Mouse (Mus musculus) heart, adult 18-20 months (tissue): ENCODE measurements around the gene Wdr76. TPM values are rescaled to one million over a fixed set of nuclear protein-coding genes. Genes with fewer than 3 reads are reported as not detected.
"Not testable (repeated sequence)": the region's sequence is repeated elsewhere in the genome, so short reads cannot be mapped to it uniquely, and the experiment has no call there.

ENCODE experiments used
- DNase-seq, 2 experiments: peaks; one replicate each; pipeline ENCODE4 v3.0.0; 2021 to 2022; ENCODE audit warnings: mixed read lengths in 1 of 2
- total RNA-seq, 2 experiments: library from RNA; stranded (reverse); gene quantifications; 2 replicates each; pipeline ENCODE4 v1.2.3; 2021

The Wdr76 gene
- total RNA-seq, 2 experiments from 2014 or later, result 2.9 to 3.5 TPM

DNA sequence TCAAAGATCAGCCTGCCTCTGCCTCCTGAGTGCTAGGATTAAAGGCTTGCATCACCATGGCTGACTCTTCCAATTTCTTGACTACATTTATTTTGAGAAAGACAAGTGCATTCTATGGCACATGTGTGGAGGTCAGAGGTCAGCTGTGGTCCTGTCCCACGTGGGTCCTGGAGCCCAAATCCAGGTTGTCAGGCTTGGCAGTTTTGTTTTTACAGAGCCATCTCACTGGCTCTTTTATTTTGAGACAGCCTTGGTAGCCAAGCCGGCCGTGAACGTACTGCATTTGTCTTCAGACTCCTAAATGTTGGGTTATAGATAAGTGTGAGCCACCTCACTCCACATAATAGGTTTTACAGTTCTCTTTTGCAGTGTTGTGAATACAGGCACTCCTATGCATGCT is 12.2 kb downstream of the Wdr76 start:
- DNase-seq, result not testable (repeated sequence)

DNA sequence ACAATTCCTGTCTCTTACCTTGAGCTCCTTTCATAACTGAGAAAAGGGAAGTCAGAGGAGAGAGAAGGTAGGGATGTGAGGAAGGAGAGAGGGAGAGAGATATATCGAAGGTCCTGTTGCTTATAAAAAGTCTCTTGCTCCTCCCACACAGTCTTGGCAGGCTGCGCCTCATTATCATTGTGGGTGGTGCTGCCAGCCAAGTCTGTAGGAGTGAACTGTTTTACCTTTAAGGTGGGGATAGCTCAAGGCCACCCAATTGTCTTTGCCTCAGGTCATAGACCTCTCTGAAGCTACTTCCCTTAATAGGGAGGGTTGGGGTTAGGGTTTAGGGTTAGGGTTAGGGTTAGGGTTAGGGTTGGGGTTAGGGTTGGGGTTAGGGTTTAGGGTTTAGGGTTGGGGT is 15.5 kb downstream of the Wdr76 start:
- no peak for DNase-seq

DNA sequence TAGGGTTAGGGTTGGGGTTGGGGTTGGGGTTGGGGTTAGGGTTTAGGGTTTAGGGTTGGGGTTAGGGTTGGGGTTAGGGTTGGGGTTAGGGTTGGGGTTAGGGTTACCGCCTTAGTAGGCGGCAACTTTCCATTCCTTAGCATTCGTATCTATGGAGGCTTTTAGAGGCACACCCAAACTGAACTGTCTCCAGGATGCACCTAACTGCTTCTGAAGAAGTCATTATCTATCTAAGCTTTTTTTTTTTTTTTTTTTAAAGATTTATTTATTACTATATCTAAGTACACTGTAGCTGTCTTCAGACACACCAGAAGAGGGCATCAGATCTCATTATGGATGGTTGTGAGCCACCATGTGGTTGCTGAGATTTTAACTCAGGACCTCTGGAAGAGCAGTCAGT is 16.3 kb downstream of the Wdr76 start:
- DNase-seq, result not testable (repeated sequence)

DNA sequence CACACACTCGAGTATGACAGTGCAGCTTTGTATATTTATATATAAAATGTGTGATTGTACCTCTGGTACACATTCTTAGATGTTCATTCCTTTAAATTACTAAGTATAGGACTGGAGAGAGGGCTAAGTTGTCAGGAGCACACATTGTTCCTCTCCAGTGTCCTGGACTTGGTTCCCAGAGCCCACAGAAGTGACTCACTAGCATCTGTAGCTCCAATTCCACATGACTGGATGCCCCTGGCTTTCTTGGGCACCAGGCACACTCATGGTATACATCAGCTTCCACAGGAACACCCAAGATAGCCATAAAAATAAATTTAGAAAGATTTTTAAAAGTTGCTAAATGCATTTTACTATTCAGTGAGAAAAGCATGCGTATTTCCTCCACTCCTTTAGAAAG is 18.5 kb downstream of the Wdr76 start:
- no peak for DNase-seq

DNA sequence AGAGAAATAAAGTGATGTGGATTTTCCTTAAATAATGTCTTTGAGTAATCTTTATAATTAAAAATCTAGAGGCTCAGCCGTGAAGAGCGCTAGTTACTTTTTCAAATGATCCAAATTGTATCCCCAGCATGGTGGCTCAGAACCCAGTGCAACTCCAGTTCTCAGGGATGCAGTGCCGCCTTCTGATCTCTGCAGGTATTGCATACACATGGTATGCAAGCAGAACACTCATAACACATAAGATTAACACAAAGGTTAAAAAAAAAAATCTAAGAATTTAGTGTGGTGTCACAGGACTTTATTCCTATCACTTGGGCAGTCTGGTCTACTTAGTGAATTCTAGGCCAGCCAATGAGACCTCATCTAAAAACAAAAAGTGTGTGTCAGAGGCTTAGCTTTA is 38.3 kb downstream of the Wdr76 start:
- DNase-seq, result no peak

DNA sequence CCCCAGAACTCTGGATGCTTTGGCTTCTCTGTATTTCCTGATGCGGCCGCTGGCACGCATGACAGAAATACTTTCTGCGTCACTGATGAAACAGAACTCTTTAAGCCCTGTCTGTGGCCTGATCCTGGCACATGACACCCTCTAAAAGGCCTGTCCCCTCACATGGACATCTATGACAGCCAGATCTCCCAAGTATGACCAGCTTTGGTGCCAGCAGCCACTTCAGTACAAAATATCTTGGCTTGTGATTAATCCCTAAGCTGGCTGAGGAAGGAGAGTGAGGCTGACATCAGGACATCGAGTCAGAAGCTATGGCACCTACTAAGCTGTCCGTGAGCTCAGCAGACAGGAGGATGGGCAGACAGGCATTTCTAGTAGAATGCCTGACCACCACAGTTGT is 43.1 kb downstream of the Wdr76 start:
- peak; percentile 80 to 87 for DNase-seq

DNA sequence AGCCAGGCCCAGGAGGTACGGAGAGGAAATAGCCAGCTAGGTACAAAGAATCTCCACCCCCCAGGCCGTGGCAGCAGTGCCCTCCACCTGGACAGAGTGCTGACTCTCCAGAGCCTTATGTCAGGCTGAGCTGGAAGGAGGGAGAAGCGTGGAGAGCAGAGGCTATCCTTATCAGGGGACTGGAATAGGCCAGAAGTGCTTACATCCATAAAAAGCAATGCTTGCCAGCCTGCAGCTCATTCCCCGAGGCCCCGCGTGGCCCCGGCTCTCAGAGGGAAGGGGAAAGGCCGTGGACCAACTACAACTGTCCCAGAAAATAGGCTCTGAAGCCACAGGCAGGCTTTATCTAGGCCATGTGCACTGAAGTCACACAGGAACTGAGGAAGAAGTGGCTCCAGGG is 44.7 kb downstream of the Wdr76 start:
- peak; percentile 75 to 82 for DNase-seq

DNA sequence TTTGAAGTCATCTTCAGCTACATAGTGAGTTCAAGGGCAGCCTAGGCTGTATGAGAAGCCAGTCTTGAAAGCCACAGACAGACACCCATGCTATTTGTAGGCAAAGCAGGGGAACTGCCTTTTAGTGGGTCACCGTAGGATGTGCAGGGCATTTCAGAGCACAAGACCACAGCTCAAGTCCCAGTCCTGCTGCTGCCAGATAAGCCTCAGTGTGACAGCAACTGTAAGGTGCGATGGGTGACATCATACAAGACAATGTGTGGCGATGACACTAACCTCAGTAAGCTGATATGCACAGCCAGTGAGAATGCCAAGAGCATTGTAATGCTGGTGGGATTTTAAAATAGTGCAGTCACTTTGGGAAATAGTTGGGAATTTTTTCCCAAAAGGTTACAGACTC is 56.6 kb downstream of the Wdr76 start:
- no peak for DNase-seq

DNA sequence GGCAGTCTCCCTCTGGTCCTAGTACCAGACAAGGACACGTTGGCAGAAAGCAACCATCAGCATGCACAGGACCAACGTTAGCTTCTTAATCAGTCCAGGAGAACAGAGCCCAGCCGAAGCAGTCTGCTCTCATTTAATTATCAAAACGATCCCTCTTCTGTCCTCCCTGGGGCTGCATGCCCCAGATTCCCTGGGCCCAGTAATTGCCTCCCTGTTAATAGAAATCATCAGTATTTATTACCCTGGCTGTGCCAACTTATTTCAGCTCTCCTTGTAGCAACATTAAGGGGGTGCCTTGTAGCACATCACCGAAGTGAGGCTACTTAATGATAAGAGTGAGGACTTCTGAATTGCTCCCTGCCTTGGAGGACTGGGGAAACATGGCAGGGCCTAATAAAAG is 59.4 kb downstream of the Wdr76 start:
- no peak for DNase-seq

DNA sequence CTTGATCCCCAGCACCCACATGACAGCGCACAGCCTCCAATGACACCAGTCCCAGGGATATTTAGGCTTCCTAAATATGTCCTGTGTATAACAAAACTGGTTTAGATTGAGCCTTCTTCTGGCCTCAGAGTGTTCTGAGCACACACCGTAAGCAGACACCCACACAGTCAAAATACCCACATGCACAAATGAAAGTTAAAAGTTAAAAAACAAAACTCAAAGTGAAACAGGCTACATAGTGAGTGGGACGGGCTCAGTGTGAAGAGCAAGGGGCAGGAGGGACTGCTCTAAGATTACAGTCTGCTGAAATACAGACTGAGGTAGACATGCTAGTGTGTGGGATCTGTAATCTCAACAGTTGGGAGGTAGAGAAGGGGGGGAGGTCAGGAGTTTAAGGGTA is 63.5 kb downstream of the Wdr76 start:
- no peak for DNase-seq

DNA sequence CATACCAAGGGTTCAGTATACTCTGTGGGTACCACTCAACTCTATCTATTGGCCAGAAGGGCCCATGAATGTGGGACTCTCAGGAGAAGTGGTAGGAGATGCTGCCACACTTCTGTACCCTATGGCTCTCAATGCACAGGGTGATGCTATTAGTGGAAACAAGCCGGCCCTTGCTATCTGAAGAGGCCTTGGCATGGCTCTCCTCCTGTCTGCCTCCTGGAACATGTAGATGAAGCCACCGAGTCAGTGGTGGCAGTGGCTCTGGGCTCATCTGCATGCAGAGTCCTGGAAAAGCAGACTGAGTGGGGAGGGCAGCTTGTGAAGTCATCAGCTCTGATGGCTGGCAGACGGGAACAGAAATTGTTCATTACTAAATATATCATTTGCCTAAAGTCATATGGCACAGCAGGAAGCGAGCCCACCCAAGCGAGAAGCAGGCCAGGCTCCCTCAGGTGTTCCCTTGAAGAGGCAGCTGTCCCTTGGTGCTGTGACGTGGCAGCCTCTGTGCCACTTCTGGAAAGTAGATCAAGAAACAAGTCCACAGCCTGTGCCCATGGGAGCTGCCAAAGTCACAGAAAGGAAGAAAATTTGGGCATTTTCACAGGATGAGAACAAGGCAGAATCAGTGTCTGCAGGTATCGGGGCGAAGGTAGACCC is 64.6 kb downstream of the Wdr76 start:
- DNase-seq, result peak in 1 of 2 experiments; percentile 56

DNA sequence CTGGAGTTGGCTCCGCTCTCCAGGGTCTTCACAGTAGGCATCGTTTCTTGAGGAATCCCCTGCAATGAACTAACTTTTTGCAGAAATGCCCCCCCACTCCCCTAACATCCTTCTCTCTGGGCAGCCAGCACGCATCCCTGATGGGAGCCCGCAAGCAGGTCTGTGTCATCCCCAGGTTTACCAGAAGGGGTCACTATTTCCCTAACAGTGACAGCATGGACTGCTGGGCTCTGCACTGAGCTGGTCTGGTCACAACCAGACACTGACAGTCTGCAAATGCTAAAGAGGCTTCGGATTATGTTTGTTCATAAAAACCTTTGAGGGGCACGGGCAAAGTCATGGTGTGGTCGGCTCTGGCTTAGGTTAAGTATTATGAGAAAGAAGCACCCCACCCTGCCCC is 65.3 kb downstream of the Wdr76 start:
- DNase-seq, result peak; percentile 81 to 94

DNA sequence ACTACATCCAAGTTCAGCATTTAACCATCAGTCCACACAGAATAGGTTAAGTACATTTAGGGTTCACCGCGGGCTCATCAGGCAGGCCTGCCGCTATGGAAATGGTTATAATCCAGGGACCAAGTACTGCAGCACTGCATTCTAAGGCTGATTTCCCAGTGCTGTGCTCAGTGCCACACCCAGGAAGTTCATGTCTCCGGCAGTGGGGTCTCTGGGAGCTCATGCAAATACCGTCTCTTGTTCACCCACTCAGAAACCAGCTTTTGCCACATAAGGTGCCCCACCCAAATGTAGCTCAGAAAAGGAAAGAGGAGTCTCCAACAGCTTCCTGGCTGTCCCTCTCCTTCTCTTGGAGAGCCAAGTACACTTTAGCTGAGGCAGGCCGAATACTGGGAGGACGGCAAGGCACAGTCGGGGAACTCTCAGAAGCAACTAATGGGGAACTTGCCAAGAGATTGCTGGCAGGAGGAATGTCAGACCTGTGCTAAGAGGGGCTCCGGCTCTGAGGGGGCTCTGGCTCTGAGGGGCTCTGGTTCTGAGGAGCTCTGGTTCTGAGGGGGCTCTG is 67.6 kb downstream of the Wdr76 start:
- DNase-seq, result no peak

DNA sequence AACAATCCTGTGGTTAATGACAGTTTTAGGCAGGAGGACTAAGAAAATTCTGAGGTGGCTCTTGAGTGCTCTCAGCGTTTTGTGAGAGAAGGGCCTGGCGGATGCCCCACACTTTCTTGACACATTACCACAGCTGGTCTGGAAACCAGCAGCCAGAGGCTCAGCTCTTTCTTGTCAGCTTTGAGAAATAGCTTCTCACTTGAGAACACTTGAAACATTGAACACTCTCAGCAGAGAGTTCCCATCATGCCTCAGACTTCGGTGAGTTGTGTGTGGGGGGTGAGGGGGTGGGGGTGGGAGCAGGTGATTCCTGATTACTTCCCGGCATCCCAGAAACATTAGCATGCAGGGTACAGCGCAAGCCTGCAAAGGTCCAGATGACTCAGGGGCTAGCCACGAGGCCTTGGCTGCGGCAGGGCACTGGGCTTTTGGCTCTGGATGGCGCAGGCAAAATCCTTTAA is 69.2 kb downstream of the Wdr76 start:
- DNase-seq, result peak; percentile 26 to 33

DNA sequence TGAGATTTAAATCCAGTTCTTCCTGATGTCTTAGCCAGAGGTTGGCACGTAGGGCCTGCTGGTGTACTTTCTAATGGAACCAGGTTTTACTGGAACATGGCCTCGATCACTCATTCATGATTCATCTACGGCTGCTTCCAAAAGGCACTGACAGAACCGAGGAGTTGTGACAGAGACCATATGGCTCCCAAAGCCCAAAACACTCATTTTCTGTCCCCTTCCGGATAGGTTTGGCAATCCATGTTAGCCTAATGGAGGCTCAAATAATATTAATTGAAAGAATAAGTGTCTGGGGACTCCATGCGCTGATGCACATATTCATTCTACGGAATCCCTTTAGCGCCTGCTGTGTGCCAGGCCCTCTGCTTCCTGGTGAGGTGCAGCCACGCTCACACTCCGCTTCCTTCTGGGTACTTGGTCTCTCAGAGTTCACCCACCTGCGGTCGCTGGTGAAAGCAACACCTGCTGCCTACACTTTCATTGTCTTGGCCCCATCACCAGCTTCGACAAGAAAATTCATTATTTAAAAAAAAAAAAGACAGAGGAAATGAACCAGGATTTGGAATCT is 76.4 kb downstream of the Wdr76 start:
- peak; percentile 42 to 59 for DNase-seq

DNA sequence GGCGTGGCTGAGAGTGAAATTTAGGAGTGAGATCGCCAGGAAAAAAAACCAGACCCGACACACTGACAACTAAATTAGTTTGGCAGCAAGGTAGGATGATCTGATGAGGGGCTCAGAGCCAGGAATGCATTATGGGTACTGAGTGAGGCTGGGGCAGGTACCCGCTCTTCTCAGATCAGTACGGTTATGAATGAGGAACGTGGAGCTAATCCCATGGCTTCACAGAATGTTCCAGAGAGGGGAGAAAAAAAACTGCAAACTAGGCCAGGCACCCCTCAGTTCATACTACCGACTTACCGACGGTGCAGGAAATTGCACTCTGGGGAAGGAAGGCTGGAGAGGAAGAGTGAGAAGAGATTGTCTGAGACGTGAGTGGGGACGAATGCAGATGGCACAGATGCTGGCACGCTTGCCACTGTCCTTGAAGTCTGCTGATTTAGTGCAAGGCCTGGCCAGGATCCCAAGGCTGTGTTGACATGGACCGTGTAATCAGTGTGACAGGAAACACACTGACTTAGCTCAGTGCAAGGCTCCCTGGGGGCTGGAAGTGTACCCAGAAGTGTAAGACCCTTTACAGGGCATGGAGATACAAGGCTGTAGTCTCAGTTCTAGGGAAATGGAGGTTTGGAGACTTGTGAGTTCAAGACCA is 77.1 kb downstream of the Wdr76 start:
- peak; percentile 75 to 78 for DNase-seq

DNA sequence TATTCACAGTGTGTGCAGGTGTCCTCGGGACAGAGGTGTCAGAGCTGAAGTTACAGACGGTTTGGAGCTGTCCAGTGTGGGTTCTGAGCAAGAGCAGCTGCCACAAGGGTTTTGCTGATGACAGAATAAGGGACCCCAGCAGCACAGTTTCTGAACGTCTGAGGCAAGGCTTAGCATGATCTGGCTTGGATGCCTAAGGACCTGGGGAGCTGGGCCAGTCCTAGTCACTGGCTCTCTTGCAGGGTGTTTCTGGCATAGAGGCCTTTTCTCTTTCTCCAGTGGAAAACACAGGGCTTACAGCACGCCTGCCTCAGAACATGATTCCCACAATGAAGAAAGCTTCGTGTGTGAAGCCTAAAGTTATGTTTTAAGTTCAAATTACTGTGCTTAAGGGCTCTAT is 78.2 kb downstream of the Wdr76 start:
- peak; percentile 37 to 50 for DNase-seq

DNA sequence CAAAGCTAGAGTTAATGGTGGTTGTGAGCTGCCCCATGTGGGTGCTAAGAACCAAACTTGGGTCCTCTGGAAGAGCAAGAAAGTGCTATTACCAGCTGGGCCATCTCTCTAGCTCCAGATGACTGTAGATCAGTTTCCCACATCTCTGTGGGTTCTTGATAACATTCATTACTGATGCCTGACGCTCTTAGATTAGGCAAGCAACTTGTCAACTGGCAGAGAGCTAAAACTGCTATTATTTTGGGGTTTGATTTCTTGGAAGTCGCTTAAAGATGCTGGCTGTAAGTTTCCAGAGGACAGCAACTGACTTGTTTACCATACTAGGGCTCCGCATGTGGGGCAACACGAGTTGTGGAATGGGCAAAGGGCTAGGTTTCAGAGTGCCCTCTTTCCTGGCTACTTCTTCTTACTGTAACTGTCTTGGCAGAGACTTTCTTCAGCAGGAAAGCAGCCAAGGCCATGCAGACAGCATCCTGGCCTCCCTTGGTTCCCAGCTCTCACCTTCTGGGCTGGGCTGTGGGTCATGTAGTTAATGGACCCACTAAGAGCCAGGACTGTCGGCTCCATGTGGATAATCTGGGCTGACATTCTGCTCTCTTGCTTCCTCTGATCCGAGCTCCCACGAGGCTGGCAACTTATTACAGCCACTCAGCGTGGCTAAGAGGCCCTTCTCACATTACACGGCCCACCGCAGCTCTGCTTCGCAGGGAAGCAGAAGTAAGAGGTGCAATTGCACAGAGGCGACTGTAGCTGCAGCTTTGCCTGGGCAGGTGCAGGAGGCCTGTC is 81.2 kb downstream of the Wdr76 start:
- DNase-seq, result no peak

DNA sequence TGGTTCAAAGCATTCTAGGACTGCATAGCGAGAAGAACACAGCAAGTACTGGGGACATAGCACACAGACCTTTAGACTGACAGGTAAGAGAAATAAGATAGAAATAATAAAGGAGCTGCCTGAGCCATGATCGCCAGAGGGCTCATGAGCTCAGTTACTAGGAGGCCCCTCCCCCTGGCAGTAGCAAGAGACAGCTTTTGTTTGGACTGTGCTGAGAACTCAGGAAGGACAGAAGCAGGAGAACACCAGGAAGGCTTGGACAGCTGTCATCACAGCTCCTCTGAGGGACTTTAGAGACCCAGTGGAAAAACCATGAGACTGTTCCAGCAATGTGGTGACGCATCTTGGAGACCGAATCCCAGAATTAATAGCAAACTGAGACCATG is 81.8 kb downstream of the Wdr76 start:
- DNase-seq, result peak; percentile 67 to 83

DNA sequence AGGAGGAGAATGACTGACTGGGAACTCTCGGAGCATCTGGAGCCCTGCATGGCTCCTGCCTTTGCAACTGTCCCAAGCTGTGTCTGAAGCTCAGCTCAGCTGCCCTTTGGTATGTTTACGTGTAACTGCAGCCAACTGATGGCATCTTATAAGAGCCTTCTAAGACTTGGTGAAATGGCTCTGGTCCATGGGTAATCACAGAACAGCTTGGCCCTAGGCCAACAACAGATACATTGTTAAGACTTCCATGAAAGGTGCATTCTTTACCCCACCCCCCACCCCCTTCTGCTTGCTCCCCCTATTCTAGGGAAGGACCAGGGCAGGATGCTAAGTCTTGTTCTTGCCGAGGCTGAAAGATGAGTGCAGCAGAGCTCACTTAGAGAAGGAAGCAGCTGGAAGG is 87.6 kb downstream of the Wdr76 start:
- DNase-seq, result no peak
